Mouse (Mus musculus) bone marrow, adult 2 months (tissue): ENCODE results near the gene Eps15l1. TPM values are rescaled to one million over a fixed set of nuclear protein-coding genes. Genes with fewer than 3 reads are reported as not detected.

Experiments used
- H3K27ac ChIP-seq: fragments of 200-500 bp; 2 replicates; pipeline ENCODE4 v1.5.1; 2012; ENCODE audit warnings: low read depth, mild to moderate bottlenecking, control low read depth, inconsistent platforms, low read length; ENCODE audit not compliant: control insufficient read depth, poor library complexity, insufficient read depth
- H3K4me1 ChIP-seq: fragments of 200-500 bp; 2 replicates; pipeline ENCODE4 v1.6.1; 2011; ENCODE audit warnings: low read length; ENCODE audit not compliant: control insufficient read depth, insufficient read depth
- H3K4me3 ChIP-seq: fragments of 200-500 bp; replicated peaks from 2 replicates; pipeline ENCODE3; 2011; ENCODE audit warnings: mild to moderate bottlenecking, low read depth, low read length, control low read depth; ENCODE audit not compliant: control insufficient read depth
- CTCF ChIP-seq: fragments of 200-500 bp; IDR thresholded peaks from 2 replicates; pipeline ENCODE4 v1.5.1; 2011; ENCODE audit warnings: low read length, control low read depth; ENCODE audit not compliant: control insufficient read depth, insufficient read depth
- POLR2A ChIP-seq: fragments of 200-500 bp; IDR thresholded peaks from 2 replicates; pipeline ENCODE4 v1.6.1; 2011; ENCODE audit warnings: low read depth, mild to moderate bottlenecking, control low read depth, low read length, borderline replicate concordance; ENCODE audit not compliant: control insufficient read depth
- WGBS: fragments of 180-500 bp; shearing (Covaris S2); methylation state at CpG from one replicate; pipeline ENCODE4 v1.1.7; 2018; 5-methylcytosine and 5-hydroxymethylcytosine counted together
- polyA plus RNA-seq: library from polyadenylated mRNA; stranded (reverse); fragments of >200 nt; gene quantifications from 2 replicates; pipeline ENCODE4 v1.2.4, GENCODE M21; 2011; ENCODE audit warnings: low replicate concordance; ENCODE audit not compliant: missing spikeins, insufficient read depth, insufficient read length

Eps15l1 gene
- polyA plus RNA-seq, 1 experiment, result 46.4 TPM

DNA sequence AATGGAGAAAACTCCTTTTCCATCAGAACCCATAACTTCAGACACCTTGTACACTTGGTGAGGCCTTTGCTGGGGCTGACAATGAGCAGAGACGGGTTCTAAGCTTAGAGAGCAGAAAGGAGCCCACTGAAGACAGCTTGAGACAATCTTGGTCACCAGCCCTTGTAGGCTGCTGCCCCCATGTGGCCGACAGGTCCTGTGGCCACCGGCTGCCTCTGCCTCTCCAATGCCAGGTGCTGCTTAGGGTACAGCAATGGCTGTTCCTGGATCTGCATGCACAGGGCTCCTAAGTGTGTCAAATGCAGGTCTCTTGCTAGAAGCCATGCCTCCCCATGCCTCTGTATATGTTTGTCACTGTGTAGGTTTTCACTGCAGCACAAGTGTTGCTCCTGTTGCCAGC is 55.4 kb downstream of the Eps15l1 start:
- peaks cover 7% of the 10 kb centered on the region; the same call in 1 of the 2 replicates for H3K4me1 ChIP-seq
- 3% methylated on average over 3 of the region's 3 CpGs for WGBS
- H3K27ac ChIP-seq, result no peak overlapping the region
- 0 out of 2 replicates have a peak, but pooled peaks have one; percentile 28 for TF ChIP-seq POLR2A
- TF ChIP-seq CTCF, result peak; percentile 97
- no peak overlapping the region for H3K4me3 ChIP-seq

DNA sequence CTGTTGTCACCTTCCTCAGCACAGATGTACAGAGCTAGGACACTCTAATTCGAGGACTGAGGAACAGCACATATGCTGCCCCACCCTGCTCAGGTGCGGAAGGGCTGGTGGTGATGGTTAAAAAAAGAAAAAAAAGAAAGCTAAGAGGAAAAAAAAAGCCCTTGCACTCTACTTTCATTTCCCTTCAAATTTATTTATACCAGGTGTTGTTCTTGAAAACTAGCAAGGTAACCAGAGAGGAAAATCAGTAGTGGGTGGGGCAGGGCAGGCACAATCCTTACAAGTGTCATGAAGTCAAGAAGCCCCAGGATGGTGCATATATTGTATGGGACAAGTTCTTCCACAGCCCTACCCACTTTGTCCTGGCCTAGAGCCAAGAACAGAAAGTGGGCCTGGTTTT is 56.2 kb downstream of the Eps15l1 start:
- 89% methylated on average over 2 of the region's 2 CpGs for WGBS
- no peak overlapping the region for H3K4me3 ChIP-seq
- H3K27ac ChIP-seq, result peak overlapping the region; percentile 71; the same call in 1 of the 2 replicates
- TF ChIP-seq CTCF (no peak), POLR2A (no peak)
- H3K4me1 ChIP-seq, result peaks cover 7% of the 10 kb centered on the region; the same call in 1 of the 2 replicates

- no peak for TF ChIP-seq CTCF
- no peak for TF ChIP-seq POLR2A
- WGBS, result 51% methylated on average over 7 of the region's 7 CpGs
- Histone ChIP-seq H3K4me3 (no peak overlapping the region), H3K27ac (no peak overlapping the region), H3K4me1 (peaks cover 15% of the 10 kb centered on the region)
Measured at GRCm38 (mm10) chr8:72363457-72363856, 57.8 kb downstream of the Eps15l1 start.

GRCm38 (mm10) chr8:72362754-72363153 is 58.5 kb downstream of the Eps15l1 start:
- TF ChIP-seq CTCF (no peak), POLR2A (no peak)
- peaks cover 17% of the 10 kb centered on the region for H3K4me1 ChIP-seq
- 97% methylated on average over 4 of the region's 4 CpGs for WGBS
- no peak overlapping the region for H3K4me3 ChIP-seq
- H3K27ac ChIP-seq, result no peak overlapping the region

DNA sequence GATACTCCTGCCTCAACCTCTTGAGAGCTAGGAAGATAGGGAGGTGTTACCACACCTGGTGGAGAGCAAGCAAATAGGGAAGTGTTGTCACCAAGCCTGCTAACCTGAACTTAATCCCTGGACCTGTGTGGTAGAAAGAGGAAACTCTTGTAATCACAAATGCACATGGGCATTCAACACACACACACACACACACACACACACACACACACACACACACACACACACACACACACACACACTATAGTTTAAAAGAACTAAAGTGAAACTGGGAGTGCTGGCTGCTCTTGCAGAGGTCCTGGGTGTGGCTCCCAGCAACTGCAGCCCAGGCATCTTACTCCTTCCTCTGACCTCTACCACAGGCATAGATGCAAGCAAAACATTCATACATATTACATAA is 61.1 kb downstream of the Eps15l1 start:
- peaks cover 29% of the 10 kb centered on the region for H3K4me1 ChIP-seq
- no peak for TF ChIP-seq CTCF
- TF ChIP-seq POLR2A, result no peak
- peak overlapping the region; percentile 83; the same call in 1 of the 2 replicates for H3K27ac ChIP-seq

DNA sequence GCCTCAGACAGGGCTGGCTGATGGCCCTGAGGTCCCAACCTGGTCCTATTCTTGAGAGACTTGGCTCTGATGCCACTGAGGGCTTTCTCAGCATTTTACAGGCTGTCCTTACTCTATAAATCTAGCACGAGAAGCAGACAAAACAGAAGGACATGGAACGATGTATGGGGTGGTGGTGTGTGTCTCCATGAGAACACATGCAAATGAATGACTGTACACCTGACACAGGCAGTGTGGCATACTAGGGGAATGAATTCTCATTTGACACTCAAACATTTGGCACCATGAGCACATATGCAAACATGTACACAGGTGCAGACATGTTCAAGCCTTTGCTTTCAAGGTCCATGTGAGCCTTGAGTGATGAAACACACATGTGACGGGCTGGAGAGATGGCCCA is 64.7 kb downstream of the Eps15l1 start:
- Histone ChIP-seq H3K4me3 (no peak overlapping the region), H3K27ac (peak overlapping the region; percentile 47), H3K4me1 (peaks cover 39% of the 10 kb centered on the region)
- 78% methylated on average over 3 of the region's 3 CpGs for WGBS
- TF ChIP-seq POLR2A, result no peak
- no peak for TF ChIP-seq CTCF

More for the DNA sequence above, 61.1 kb downstream of the Eps15l1 start:
- H3K4me3 ChIP-seq, result no peak overlapping the region

DNA sequence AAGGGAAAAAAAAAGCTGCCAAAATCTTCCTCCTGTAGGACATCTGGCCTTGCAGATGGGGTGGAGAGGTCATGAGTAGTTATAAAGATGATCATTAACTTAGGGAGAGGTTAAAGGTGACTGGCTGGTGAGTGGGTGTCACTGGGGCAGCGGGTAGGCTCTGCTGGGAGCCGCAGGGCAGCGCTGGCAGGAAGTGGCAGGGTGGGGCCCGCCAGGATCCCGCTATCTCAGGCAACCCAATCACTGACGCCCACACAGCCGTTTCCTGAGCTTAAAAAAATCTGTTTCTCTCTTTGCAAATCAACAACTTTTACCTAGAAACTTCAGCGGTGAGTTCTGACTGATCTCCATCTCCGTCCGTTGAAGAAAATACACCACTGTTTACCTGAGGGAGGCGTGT is 67.0 kb downstream of the Eps15l1 start:
- Histone ChIP-seq H3K27ac (peak overlapping the region; percentile 86), H3K4me1 (peaks cover 31% of the 10 kb centered on the region), H3K4me3 (no peak overlapping the region)
- no peak for TF ChIP-seq POLR2A
- no peak for TF ChIP-seq CTCF
- 5% methylated on average over 11 of the region's 11 CpGs for WGBS

DNA sequence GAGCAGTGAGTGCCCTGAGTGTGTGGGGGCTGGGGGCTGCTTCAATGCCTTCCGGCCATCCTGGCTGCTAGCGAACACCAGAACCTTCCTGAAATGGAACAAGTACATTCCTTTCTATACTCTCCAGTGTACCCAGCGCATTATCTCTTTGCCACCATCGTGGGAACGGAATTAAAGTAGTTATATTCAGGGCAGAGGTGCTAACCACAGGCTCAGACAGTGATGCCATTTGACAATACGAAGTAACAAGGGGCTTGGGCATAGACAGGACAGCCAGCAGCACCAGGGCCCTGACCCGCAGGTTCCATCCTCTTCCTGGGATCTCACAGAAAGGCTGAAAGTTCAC is 67.6 kb downstream of the Eps15l1 start:
- WGBS, result 65% methylated on average over 7 of the region's 7 CpGs
- peaks cover 34% of the 10 kb centered on the region for H3K4me1 ChIP-seq
- peak overlapping the region; percentile 86 for H3K27ac ChIP-seq
- TF ChIP-seq CTCF (no peak), POLR2A (no peak)
- H3K4me3 ChIP-seq, result no peak overlapping the region
